In genomic region chr13:117056466-117056865, GRCm38 (mm10) we compare ENCODE assay signal across 20 mouse cellular contexts. TPM values are rescaled to one million over a fixed set of nuclear protein-coding genes. Genes with fewer than 3 reads are reported as not detected.
DNase-seq lines count a peak whose midpoint lies in the region; TF ChIP-seq lines count a peak whose summit lies in the region.
"Had no signal": no experiment of that assay in that cellular context is flagged by ENCODE, and none has a peak within 500 bp of the region (broad histone marks: within the 10 kb centered on the region; RNA-seq: fewer than 3 reads in every experiment).

No protein-coding gene starts in this region.

- no peak overlapping the region for H3ac ChIP-seq in myocyte (ENCODE audit: control insufficient read depth, insufficient read length)

- no peaks in the 10 kb centered on the region for H3K79me2 ChIP-seq in myocyte (ENCODE audit: control insufficient read depth, insufficient read depth)

- no peak for TF ChIP-seq POLR2A in myocyte (IDR thresholded peaks at IDR 0.05; ENCODE audit: insufficient read length, low read depth)

- H3K4me2 ChIP-seq in myocyte (ENCODE audit: low read depth): peak overlapping the region; percentile 34
- H3K4me2 ChIP-seq: embryonic facial prominence, embryonic 13.5 days; heart, embryonic 11.5 days; hindbrain, embryonic 12.5 days; hindbrain, embryonic 15.5 days had no signal

- peak; percentile 5 for DNase-seq in embryo, embryonic 11 days
- DNase-seq in embryo, embryonic 9.5 days (ENCODE audit: extremely low spot score): no peak
- peak; percentile 19 for DNase-seq in retina, postnatal 1 day
- no peak for DNase-seq in retina, embryonic 14.5 days (ENCODE audit: low spot score)
- DNase-seq in lung, postnatal 10 days: no peak
- DNase-seq: adrenal gland, adult 8-10 months; adrenal gland, postnatal 25 days; cerebellum, adult 11-12 months; cerebellum, adult 8-10 months; cerebellum, postnatal 36 days; forebrain, postnatal 0 days; gastrocnemius, adult 2 months; gastrocnemius, postnatal 14 days; heart, adult 11 months had no signal

- no peaks in the 10 kb centered on the region for H3K36me3 ChIP-seq in myocyte (ENCODE audit: control insufficient read depth, insufficient read depth)
- H3K36me3 ChIP-seq: embryonic facial prominence, embryonic 13.5 days; forebrain, embryonic 10.5 days; hindbrain, embryonic 12.5 days; hindbrain, embryonic 15.5 days had no signal

- H3K27me3 ChIP-seq in myocyte (ENCODE audit: control insufficient read depth, insufficient read depth, insufficient read length): no peaks in the 10 kb centered on the region
- H3K27me3 ChIP-seq: embryonic facial prominence, embryonic 13.5 days; hindbrain, embryonic 12.5 days; hindbrain, embryonic 15.5 days had no signal

- H3K4me3 ChIP-seq in myocyte: no peak overlapping the region
- H3K4me3 ChIP-seq: embryonic facial prominence, embryonic 13.5 days; forebrain, embryonic 10.5 days; gastrocnemius, adult 2 months; hindbrain, embryonic 12.5 days; hindbrain, embryonic 15.5 days had no signal

TF ChIP-seq in myocyte, 11 proteins besides CTCF, POLR2A, EP300 and RAD21:
- TF ChIP-seq CEBPB (IDR thresholded peaks at IDR 0.05; ENCODE audit: insufficient read depth, poor library complexity, severe bottlenecking) (no peak), MYOG (IDR thresholded peaks at IDR 0.05; ENCODE audit: control insufficient read depth in 1 of 3, insufficient read depth in 1 of 3, insufficient read length in 2 of 3, low read depth in 2 of 3) (no peak), POLR2AphosphoS2 (IDR thresholded peaks at IDR 0.05; ENCODE audit: insufficient read length, low read depth) (no peak), SRF (IDR thresholded peaks at IDR 0.05; ENCODE audit: control insufficient read depth, insufficient read length, low read depth) (no peak), MYOD1 (IDR thresholded peaks at IDR 0.05; ENCODE audit: control insufficient read depth in 1 of 3, insufficient read length in 2 of 3, low read depth in 2 of 3) (no peak), TCF12 (IDR thresholded peaks at IDR 0.05; ENCODE audit: insufficient read depth, poor library complexity, severe bottlenecking) (no peak), USF1 (IDR thresholded peaks at IDR 0.05; ENCODE audit: low read depth) (no peak), E2F4 (IDR thresholded peaks at IDR 0.05; ENCODE audit: insufficient read depth) (no peak), REST (IDR thresholded peaks at IDR 0.05; ENCODE audit: insufficient read depth, insufficient read length) (no peak), MAX (IDR thresholded peaks at IDR 0.05; ENCODE audit: low read depth) (no peak), TCF3 (IDR thresholded peaks at IDR 0.05; ENCODE audit: insufficient read length, low read depth) (no peak)

RNA-seq across cellular contexts. Expression of gene Parp8, which starts 31.1 kb away (rescaled TPM):
- polyA plus RNA-seq in myocyte (2012; fragmentation: generic; extraction: Trizol): 6.1 TPM

Comparison
In these comparisons a context has a peak if more than half of its experiments do, and no peak if none do; other contexts are left out.
1. DNase-seq: peak in embryo, embryonic 11 days (single experiment) and retina, postnatal 1 day (single experiment); none in embryo, embryonic 9.5 days (single experiment), retina, embryonic 14.5 days (single experiment) and lung, postnatal 10 days (single experiment).